Mouse (Mus musculus) gastrocnemius, postnatal 4 days (tissue): Measurements from ENCODE around the gene Syt12. TPM values are rescaled to one million over a fixed set of nuclear protein-coding genes. Genes with fewer than 3 reads are reported as not detected.

Experiments
- DNase-seq, 2 experiments: peaks; one replicate each; pipeline ENCODE4 v3.0.0; 2021 to 2022; ENCODE audit warnings: low spot score in 2 of 2, mixed read lengths in 2 of 2
- total RNA-seq, 2 experiments: library from RNA; stranded (reverse); gene quantifications; 2 replicates each; pipeline ENCODE4 v1.2.3; 2021

Gene Syt12
- total RNA-seq, 2 experiments from 2014 or later: 0.86 to 1.0 TPM

GRCm38 (mm10) chr19:4447445-4447844, 29.8 kb downstream of the Syt12 start:
- DNase-seq: no peak

DNA sequence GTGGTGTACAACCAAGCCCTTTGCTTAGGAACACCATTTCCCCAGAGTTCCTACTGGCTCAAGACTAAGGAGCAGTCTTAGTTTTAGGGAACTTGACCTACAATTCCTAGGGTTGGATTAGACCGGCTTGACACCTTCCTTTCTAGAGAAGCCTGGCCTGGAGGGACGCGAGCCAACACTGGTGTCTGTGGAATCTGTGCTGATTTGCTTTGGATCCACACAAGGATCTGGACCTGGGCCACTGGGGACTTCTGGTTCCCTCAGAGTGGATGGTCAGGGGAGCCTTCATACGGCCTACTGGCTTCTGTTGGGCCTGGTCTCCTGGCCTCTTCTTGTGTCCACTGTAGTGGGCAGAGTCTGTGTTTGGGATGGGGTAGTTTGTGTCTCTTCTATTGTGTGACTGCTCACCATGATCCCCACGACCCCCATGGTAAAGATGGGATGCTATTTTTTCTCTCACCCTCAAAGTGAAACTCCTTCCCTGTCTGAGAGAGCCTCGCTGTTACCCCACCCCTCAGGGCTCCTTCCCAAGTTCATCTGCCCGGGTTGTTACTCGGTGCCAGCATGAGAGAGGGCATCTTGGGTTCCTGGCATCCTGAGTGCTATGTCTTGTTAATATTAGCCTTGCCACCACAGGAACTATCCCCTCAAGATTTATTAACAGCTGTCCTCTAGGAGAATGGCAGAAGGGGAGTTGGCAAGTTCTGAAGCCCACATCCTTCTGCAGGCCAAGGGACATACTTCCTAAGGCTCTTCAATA, 30.4 kb downstream of the Syt12 start:
- no peak for DNase-seq

GRCm38 (mm10) chr19:4442408-4442807, 34.8 kb downstream of the Syt12 start:
- DNase-seq: peak in 1 of 2 experiments; percentile 66

DNA sequence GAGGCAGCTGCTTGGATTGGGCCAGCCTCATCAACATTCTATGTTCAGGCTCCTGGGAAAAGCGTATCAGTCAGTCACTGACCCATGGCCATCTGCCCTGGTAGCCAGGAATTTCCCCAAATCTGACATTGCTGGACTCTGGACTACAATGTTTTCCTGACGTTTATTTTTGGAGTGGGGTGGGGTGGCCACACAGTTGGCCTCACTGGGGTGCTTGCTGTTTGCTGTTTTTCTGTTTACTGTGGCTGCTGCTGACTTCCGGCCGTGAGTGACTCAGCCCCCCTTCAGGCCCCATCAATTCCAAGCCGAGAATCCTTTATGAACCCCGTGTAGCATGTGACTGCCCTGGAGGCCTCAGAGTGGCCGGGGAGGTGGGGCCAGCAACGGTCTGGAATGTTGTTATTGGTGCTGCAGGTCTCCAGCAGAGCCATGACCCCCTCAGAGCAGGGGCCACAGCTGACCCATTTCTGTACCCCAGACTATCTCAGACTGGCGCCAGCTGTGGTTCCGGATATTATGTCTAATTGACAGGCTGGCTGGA, 35.6 kb downstream of the Syt12 start:
- DNase-seq: no peak

DNA sequence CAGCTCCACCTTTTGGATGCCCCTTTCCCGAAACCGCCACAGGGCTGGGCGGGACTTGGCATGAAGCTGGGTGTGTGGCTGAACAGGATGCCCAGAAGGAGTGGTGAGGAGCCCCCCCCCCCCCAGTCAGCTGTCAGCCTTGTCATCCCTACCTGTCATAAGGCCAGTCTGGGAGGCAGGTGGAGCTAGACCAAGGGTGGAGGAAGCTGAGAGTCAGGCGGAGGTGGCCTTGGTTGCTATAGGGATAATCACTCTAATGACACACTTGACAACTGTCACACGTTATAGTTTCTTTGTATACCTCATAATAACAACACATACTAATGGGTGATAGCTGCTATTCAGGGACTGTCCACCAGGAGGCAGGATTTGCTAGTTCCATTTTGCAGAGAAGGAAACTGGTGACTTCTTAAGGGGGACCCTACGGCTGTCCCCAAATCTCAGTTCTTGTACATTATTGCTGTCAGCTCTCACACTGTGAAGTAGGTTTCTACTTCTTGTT, 36.1 kb downstream of the Syt12 start:
- no peak for DNase-seq

- no peak for DNase-seq
These were observed 37.0 kb downstream of the Syt12 start for GRCm38 (mm10) chr19:4440222-4440621.

GRCm38 (mm10) chr19:4439161-4439801, 38.0 kb downstream of the Syt12 start, which contains the start of gene Rhod:
Rhod (minus strand) TSS chr19:4439432.
- peak; percentile 40 to 72 for DNase-seq

GRCm38 (mm10) chr19:4438791-4439160, 38.5 kb downstream of the Syt12 start:
- DNase-seq: no peak

- no peak for DNase-seq
These were observed 39.4 kb downstream of the Syt12 start for GRCm38 (mm10) chr19:4437886-4438285.

- no peak for DNase-seq
These were observed 41.0 kb downstream of the Syt12 start for GRCm38 (mm10) chr19:4436254-4436653.

GRCm38 (mm10) chr19:4434999-4435398, 42.2 kb downstream of the Syt12 start:
- DNase-seq: no peak

GRCm38 (mm10) chr19:4433756-4434155, 43.5 kb downstream of the Syt12 start:
- DNase-seq: no peak

- no peak for DNase-seq
These were observed 47.1 kb downstream of the Syt12 start for GRCm38 (mm10) chr19:4430091-4430620.

- no peak for DNase-seq
These were observed 51.5 kb downstream of the Syt12 start for GRCm38 (mm10) chr19:4425610-4426366.

DNA sequence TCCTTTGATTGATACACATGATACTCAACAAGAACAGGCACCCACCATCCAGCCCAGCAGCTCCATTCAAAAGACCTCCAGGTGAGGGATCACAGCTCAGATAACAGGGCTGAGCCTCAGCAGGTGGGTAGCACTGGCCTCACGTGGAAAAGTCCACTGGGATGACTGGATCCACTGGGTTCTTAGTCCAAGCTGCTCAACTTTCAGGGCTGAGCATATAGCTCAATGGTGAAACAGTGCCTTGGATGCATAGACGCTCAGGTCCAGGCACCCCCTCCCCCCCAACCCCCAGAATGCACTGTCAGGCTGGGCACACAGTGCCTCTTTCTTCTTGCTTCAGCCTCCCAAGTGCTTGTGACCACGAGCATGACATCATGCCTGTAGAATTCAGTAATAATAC, 54.2 kb downstream of the Syt12 start:
- DNase-seq: no peak

DNA sequence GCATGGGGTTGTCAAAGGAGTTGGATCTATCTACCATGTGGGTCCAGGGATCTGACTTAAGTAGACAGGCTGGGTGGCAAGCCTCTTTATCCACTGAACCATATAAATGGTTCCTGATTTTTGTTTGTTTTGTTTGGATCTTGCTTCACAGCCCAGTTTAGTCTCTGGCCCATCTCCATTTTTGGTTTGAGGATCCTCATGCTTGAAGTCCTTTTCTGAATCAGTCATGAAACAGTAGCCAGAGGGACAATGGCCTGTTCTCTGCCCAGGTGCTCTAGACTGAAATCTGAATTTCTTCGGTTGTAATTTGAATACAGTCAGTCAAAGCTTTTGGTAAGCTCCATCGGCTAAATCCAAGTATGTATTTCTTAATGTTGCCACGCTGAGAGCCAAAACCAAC, 54.7 kb downstream of the Syt12 start:
- DNase-seq: no peak

DNA sequence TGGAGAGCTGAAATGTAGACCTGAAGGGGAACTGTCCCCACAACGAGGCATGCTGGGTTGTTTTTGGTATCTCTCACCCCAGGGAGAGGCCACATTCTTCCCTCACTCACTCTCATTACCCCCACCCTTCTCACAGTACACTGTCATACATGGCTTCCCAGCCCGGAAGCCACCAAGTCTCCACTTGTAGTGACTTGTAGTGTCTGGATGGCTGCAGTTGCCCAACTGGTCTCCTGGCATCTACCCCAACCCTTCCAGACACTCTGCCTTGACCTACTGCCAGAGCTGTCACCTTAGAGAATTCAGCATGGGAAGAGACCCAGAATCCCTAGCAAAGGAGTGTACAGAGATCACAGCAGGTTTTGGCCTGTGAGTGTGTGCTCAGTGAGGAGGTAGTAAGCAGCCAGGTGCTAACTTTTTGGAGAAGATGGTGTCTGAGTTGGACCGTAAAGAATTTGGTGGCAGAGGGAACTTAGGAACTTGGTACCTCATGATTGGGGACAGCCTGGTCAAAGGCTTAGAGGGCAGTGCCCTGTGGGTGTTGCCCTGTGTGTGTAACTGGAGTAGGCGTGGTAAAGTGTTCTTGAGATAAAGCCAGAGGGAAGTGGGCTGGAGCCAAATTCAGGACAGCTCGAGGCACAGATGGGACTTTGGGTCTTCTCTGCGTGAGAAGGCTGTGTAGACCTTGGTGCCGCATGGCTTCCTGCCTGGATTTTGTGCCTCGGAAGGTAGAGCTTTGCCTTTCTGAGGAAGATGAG, 56.9 kb downstream of the Syt12 start:
- no peak for DNase-seq

DNA sequence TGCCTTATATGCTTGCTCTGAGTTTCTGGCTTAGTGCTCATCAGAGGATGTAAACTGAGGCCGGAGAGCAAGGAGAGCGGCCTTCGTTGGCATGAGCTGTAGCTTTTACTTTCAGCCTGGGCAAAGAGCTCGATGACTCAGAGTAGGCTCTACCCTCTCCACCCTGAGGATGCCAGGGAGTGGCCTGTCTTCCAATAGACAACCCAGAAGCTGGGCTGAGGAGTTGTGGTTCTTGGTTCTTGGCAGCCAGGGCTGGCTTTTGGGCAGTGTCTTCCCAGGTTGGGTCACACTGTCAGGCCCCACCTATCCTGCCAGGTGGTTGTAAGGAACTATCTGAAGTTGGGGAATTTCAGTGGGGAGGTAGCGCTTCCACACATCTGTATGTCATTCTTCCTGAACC, 57.5 kb downstream of the Syt12 start:
- DNase-seq: no peak

DNA sequence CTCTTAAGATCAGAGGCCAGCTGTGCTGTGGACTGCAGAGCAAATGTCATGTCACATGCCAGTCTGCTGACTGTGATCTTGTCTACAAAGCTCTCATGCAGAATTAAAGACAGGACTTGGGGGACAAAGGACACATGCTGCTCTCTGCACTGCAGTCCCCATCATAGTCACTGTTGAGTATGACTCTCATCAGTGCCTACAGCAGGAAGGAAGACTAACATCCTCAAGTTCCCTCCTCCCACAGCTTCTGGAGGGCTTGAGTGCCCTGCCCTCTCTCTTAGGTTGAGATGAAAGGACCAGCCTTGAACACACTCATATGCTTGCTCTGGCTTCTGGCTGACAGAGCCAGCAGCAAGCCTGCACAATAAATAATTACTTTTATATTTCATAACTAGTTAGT, 59.5 kb downstream of the Syt12 start:
- DNase-seq: no peak

- DNase-seq: peak in 1 of 2 experiments; percentile 70
These were observed 60.1 kb downstream of the Syt12 start for GRCm38 (mm10) chr19:4417183-4417582.

DNA sequence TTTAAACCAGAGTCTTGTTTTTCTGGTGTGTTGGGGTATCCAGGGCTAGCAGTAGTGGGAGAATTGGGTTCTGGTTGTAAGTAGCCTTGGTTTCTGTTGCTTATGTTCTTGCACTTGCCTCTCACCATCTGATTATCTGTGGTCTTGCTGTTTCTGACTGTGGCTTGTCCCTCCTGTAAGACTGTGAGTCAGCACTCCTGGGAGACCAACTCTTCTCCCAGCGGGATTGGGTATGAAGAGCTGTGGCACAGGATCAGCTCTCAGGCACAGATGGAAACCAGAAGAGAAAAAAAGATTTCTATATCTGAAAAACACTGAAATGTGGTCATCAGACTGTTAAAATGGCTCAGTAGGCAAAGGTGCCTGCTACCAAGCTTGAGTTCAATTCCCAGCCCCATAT, 62.6 kb downstream of the Syt12 start:
- DNase-seq: no peak
